Mouse (Mus musculus): ENCODE data around the gene Smim9.

- no peak for TF ChIP-seq POLR2A (IDR thresholded peaks at IDR 0.05; ENCODE audit: extremely low read depth, insufficient read depth, low read length)
- no peak for TF ChIP-seq CTCF (IDR thresholded peaks at IDR 0.05; ENCODE audit: low read depth, low read length)
These were observed 64.8 kb downstream of the Smim9 start for GRCm38 (mm10) chrX:75098799-75099198.

Data from liver, adult 2 months (tissue).